Mouse (Mus musculus): ENCODE measurements at regions not wholly inside any gene's neighbourhood (a gene's known extent, or its start where the extent isn't known, plus 50 kb on each side); places are given as distances from the start of the nearest gene placed in this dataset.

GRCm38 (mm10) chrX:42342362-42342761 lies 147.1 kb upstream of the Tex13c2 start:
- no peak for TF ChIP-seq POLR2A (IDR thresholded peaks at IDR 0.05; ENCODE audit: control insufficient read depth, low read depth, low read length)
- no peak for TF ChIP-seq CTCF (IDR thresholded peaks at IDR 0.05; ENCODE audit: control insufficient read depth, insufficient read depth, insufficient replicate concordance, low read depth, low read length)

All from testis, adult 2 months (tissue).